Mouse (Mus musculus) thymus, postnatal 10 days (tissue): Measurements from ENCODE around the gene Pcdh7.

ENCODE experiments used
- DNase-seq, 2 experiments: peaks; one replicate each; pipeline ENCODE4 v3.0.0; 2021; ENCODE audit warnings: low spot score in 2 of 2

Pcdh7 gene

DNA sequence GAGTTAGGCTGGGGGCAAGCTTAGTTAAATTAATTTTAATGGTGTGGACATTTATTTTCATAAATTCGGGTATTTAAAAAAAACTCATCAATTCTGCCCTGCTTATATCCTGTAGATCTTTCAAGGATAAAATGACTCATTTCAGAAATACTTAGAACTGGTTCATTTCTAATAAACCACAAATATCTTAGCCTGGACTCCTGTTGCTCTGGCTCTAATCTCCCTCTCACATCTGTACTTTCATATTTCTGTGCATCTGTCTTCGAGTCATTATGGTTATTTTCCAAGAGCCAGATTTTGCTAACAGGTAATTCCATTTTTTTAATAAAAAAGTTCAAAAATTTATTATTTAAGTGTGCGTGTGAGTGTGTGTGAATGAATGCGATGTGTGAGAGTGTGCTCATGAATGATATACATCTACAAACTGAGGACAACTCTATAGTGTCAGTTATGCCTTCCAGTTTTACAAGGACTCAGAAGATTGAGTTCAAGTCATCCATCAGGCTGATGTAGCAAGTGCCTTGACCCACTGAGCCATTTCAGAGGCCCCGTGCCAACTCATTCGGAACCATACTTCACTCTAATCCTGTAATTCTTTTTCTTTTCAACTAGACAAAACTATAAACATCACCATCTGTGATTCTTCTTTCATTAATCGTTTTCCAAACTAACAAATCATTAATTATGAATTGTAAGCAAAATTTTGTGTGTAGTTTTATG lies 80.3 kb downstream of the Pcdh7 start:
- no peak for DNase-seq

- no peak for DNase-seq
Measured at GRCm38 (mm10) chr5:57803108-57803507, 85.3 kb downstream of the Pcdh7 start.

- no peak for DNase-seq
Measured at GRCm38 (mm10) chr5:57803890-57804289, 86.1 kb downstream of the Pcdh7 start.

GRCm38 (mm10) chr5:57807350-57807749 lies 89.6 kb downstream of the Pcdh7 start:
- DNase-seq: no peak

DNA sequence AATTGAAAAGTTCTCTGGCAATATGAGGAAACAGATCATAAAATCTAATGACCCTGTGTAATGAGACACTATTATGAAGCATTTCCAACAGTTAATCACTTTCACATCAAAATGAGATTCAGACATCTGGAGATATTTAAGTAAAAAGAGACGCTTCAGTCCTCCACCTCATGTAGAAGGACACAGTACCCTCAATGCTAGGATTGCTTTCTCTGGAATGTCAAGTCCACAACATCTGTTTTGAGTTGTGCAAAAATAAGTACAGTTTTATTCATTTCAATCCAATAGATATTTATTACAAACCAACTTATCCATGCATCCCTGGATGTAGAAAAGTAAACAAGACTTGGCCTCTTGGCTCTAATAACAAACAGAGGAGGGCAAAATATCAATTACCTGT lies 92.9 kb downstream of the Pcdh7 start:
- no peak for DNase-seq

DNA sequence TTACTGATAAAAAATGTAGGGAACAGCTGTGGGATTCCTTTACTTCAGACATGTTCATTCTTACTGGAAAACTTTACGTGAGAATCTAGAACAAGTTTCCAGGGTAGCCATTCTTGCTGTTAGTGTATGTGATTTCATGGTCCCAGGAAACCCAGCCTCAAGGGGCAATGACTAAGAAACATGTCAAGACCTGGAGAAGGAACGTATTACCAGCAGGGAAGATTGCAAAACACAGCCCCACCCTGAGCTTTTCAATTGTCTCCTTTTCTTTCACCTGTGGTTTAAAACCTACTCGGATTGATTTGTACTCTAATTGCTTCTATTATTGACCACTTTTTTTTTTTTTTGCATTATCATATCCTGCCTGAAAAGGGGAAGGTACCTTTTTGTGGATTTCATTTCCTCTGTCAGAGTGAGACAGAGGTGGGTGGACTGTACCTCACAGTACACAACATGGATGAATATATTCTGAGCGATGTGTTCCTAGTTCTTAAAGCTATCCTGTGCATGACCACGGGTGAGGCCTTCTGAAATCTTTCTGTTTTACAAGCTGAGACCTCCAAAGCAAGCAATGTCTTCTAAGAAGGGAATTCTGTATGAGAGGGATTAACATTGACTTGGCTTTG lies 98.3 kb downstream of the Pcdh7 start:
- DNase-seq: no peak

GRCm38 (mm10) chr5:57819788-57820187 lies 102.0 kb downstream of the Pcdh7 start:
- DNase-seq: no peak

- no peak for DNase-seq
Measured at GRCm38 (mm10) chr5:57821099-57821498, 103.3 kb downstream of the Pcdh7 start.

DNA sequence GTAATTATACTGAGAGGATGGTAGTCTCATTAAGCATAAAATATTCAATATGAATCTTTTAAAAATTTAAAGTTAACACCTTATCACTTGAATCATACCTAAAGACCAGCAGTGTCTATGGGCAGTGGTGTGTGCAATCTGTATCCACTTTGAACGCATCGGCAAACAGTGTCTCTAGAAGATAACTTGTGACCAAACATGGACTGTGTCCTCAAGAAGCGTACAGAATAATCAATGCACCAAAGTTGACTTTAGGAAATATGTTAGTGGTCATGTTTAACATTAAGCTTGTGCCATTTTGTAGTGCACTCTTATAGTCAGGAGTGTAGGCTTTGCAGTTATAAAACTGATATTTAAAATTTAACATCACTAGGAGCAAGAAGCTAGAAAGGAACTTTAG lies 110.7 kb downstream of the Pcdh7 start:
- no peak for DNase-seq

DNA sequence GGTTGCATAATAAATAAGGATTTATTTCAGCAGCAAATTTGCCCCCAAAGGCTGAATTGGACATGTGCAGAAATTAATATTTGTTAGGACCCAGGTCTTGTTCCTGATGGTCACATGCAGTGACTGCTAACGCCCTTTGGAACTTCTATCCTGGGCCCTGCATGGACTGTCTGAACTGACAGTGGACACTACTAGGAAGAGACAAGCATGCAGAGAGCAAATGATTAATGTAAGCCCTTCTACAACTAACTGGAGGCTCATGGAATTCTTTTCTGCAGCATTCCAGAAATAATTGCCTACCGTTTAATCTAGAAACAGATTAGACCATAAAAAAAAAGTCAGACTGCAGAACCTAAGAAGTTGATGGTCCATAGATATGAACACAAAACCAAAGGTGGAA lies 119.4 kb downstream of the Pcdh7 start:
- DNase-seq: no peak

DNA sequence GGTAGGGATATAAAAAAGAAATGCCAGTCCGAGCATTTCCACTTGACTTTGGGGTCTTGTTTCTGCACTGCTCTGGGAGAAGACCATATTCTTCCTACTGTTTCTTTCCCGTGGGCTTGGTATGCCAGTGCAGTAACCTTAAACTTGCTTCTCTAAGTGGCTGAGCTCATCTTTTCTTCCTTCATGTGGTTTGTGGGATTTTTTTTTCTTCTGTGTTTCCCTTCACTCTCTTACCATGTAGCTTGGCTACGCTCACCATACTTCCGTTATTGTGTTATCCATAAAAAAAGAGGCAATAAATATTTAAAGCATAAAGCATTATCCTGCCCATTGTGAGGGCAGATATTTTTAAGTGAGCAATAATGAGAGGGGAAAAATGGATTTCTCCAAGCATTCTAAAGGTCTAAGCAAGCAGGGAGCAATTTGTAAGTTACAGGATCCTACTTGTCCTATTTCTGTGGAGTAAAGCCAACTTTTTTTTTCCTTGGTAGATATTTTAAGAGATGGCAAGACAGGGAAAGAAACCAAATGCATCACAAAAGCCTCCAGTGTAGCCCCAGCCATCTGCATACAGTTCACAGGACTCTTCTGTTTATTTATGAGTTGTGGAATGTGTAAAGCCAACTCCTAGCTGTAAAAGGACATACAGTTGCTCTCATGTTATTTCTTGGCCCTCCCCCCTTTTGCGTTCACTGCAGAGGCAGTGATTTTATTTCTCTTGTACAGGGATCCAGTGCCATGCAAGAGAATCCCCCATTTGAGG lies 123.8 kb downstream of the Pcdh7 start:
- no peak for DNase-seq

- DNase-seq: no peak
Measured at GRCm38 (mm10) chr5:57847500-57847899, 129.7 kb downstream of the Pcdh7 start.

DNA sequence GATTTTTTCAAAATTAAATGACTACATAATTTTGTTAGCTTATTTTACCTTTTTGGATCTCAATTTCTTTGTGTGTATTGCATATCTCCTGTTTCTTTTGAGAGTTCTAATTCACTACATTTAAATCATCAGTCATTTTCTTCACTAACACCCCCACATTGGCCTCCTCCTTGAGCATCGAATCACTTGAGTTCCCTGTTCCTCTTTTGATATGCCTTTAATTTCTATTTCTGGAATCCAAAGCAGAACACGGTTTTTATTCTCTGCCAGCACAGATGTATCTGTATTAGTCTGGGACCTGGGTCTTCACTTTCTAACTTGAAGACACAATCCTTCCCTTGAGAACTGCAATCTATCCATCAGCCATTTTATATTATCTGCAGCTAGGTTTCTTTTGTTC lies 132.3 kb downstream of the Pcdh7 start:
- no peak for DNase-seq

DNA sequence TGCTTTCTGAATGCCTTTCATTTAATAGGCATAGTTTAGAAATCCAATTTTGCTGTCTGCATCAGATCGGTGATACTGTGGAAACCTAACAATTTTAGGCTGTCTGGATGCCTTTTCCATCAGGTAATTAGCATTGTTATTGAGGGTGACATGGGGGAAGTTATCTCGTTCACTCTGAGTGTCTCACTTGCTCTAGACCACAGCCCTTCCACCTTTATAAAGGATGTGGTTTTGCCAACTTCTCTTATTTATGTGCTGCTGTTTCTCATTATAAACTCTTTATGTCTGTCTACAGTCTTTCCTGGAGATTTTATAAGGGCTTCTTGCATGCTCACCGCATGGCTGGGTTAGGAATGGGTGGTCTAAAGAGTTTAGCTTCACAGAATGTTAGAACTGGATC lies 139.5 kb downstream of the Pcdh7 start:
- DNase-seq: no peak

DNA sequence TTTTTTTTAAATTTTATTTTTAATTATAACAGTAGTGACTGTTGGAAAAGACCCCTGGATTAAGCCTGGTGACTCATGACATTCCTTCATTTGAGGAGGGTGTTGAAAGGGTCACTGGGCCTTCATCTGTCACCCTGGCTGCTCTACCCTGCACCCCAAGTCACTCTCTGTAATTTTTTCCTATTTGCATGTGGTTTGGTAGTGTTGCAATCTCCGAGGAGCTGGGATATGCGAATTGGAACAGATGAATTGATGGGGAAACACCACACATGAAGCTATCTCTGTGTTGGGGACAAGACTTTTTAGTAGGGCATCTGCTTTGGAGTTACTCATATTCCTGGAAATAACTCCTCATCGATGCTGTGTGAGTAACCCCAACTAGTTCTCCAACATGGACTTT lies 146.5 kb downstream of the Pcdh7 start:
- DNase-seq: no peak

- DNase-seq: no peak
Measured at GRCm38 (mm10) chr5:57865256-57865655, 147.5 kb downstream of the Pcdh7 start.

DNA sequence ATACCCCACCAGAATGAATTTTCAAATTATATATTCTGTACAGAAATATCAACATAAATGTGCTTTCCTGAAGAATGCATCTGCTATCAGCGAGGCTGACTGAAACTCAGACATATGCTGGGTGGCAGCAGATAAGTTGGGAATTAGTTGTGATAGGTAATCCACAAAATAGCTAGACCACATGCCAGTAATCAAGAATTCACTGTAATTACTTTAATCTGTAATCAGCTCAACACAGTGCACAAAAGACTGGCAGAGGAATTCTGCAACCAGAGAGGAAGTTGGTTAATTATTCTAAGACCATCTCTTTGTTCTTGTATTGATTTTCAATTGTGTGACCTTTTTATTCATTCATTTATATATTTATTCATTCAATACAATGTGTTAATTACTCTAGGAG lies 148.3 kb downstream of the Pcdh7 start:
- no peak for DNase-seq

- DNase-seq: no peak
Measured at GRCm38 (mm10) chr5:57867906-57868305, 150.1 kb downstream of the Pcdh7 start.

DNA sequence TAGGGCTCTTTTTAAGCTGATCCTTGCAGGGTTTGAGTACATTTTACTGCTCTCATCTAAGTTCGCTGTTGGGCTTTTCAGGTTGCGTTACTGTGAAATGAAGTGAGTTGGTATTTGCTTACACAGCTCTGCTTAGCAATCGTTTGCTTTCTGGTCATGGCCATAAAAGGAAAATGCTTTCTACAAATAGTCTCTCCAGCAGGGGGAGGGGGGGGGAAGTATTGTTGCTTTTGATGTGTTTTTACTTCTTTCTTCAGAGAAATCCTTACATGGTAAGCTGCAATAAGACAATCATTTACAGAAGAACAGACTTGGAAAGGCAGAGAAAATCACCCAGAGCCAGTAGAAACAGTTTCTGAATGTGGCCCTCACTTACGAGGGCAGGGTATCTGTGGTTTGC lies 150.9 kb downstream of the Pcdh7 start:
- DNase-seq: no peak

- no peak for DNase-seq
Measured at GRCm38 (mm10) chr5:57870727-57871126, 153.0 kb downstream of the Pcdh7 start.

DNA sequence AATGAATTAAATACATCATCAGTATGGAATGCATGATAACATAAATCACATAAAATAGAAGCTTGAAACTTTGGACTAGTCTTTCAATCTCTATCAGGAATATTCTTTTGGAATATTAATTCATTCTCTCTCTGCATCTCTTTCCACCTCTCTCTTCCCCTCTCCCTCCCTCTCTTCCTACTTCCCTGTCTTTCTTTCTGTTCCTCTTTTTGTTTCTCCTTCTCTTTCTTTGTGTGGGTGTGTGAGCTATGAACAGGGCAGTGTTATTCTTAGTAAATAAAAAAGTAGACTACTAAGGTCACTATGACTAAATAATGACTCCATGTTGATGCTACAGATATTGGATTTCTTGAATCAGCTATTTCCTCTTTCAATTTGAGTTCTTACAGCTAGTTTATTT lies 167.2 kb downstream of the Pcdh7 start:
- no peak for DNase-seq

DNA sequence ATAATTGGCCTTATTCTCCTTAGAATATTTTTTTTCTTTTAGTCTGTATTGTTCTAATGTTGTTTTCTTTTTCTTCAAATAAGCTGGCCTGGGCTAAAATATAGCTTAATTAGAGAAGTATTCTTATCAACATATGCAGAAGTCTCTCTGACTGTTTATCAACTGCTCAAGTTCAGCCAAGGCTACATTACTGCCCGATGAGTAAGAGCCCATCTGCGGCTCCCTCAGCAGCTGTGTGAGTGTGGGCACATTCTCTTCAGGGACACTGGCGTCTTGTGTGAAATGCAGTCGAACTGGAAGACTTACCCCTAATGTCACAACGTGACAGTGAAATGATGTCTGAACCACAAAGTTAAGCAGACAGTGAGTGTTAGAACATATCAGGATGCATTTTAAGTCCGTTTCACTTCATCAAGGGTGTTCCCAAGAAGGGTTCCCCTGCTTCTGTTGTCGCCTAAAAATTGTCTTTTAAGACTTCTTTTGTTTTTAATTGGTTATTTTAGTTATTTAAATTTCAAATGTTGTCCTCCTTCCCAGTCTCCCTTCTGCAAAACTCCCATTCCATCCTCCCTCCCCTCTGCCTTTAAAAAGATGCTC lies 181.3 kb downstream of the Pcdh7 start:
- no peak for DNase-seq

GRCm38 (mm10) chr5:57907218-57907617 lies 189.5 kb downstream of the Pcdh7 start:
- no peak for DNase-seq
